Mouse (Mus musculus): ENCODE measurements around the gene Meiob.

Meiob gene

DNA sequence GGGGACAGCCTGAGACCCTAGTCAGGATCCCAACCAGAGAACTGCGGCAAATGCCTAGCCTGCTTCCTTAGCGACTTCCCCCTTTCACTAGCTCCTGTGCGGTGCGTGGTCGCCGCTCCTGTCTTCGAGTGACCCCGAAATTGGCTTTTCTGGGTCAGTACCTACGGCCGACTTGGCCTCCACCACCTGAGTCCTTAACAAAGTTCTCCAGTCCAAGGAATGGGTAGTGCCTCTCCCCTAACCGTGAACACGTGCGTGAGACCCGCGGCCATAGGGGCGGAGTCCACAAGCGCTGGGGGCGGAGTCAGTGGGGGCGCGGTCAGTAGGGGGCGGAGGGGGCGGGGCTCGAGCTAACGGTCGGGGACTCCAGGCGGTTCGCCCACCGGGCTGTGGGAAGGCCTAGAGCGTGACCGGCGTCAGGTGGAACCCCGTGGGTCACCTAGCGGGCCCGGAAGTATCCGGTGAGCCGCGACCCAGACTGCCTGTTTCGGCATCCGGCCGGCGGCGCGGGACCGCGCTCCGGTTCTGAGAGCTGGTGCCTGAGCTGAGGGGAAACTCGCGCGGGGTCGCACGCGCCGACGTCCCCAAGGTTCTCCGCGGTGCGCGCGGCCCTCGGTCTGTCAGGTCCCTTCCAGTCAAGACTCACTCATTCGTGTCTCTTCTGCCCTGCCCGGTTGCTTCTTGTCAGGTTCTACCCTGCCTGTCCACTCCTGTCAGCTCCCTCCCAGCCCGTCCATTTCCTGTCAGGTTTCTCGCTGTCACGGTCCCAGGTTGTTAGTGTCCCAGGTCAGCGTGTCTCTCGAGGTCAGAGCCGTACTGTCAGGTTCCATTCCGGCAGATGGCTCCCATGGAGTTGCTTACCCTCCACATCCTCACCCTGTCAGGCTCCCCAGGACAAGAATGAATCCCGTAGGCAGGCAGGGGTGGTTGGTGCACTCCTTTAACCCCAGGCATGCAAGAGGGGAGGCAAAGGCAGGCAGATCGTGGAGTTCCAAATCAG, at the start of gene Meiob:
Gene Meiob, plus strand, starts transcription at position 338 of the 1,000 bp plus-strand sequence.
- DNase-seq (ENCODE audit: low read depth in 1 of 2, low spot score in 2 of 2) = peak in 1 of 2 experiments; percentile 22

- no peak for DNase-seq (ENCODE audit: low read depth in 1 of 2, low spot score in 2 of 2)
These were observed 46.7 kb upstream of the Meiob start for GRCm38 (mm10) chr17:24757394-24757793.

GRCm38 (mm10) chr17:24761121-24761520, 43.0 kb upstream of the Meiob start:
- no peak for DNase-seq (ENCODE audit: low read depth in 1 of 2, low spot score in 2 of 2)

- no peak for DNase-seq (ENCODE audit: low read depth in 1 of 2, low spot score in 2 of 2)
These were observed 38.8 kb upstream of the Meiob start for GRCm38 (mm10) chr17:24765016-24765905.

DNA sequence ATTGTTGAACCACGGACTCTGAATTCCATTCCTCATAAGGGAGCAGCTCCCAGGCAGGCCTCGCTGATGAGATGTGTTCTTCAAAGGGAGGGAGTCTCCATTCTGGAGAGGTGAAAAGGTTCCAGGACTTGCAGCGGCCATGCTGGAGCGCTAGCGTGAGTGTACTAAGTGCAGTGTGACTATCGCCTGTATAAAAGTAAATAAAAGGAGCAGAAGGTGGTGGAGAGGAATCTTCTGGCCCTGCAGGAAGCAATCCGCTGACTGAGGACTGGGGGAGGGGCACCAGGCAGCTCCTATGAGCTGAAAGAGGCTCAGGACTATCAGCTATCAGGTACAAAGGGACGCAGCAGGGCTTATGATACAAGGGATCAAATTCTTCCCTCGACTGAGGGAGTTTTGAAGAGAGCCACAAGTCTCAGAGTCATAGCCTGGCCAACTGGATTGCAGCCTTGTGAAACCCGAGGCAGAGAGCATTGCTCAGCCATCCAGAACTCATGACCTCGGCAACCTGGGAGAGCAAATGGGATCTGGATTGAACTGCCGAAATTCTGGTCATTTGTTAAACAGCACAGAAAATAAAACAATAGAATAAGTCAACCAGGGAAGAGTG, 37.7 kb upstream of the Meiob start:
- no peak for DNase-seq (ENCODE audit: low read depth in 1 of 2, low spot score in 2 of 2)

- DNase-seq (ENCODE audit: low read depth in 1 of 2, low spot score in 2 of 2) = no peak
These were observed 34.9 kb upstream of the Meiob start for GRCm38 (mm10) chr17:24769146-24769545.

DNA sequence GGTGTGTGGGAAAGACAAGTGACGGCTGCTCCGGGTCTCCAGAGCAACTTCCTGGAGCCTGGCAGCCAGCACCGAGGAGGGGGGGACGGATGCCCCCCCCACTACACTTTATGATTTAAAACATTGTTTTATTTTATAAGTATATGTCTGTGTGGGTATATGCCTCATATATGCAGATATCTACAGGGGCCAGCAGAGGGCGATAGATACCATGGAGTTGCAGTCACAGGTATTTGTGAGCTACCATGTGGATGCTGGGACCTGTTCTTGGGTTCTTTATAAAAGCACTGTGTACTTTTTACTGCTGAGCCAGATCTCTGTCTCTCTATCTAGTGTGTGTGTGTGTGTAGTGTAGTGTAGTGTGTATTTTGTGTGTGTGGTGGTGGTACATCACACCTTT, 30.8 kb upstream of the Meiob start:
- no peak for DNase-seq (ENCODE audit: low read depth in 1 of 2, low spot score in 2 of 2)

- DNase-seq (ENCODE audit: low read depth in 1 of 2, low spot score in 2 of 2) = no peak
These were observed 28.9 kb upstream of the Meiob start for GRCm38 (mm10) chr17:24775173-24775572.

DNA sequence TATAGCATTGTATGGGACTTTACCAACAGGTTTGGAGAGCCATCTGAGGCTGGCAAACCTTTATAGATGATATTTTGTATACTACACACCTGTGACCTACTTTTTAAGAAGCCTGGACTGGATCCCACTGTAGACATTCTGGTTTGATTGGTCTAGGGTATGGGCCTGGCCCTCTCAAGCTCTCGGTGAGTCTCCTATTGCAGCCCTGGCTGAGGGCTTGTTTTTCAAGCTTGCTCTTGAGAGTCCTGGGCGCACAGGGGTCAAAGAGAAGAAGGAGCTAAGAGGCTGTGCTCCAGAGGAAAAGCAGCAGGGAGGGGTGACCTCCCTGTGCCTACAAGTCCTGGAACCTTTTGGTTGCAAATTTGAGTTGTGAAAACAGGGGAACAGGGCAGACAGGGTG, 27.0 kb upstream of the Meiob start:
- DNase-seq (ENCODE audit: low read depth in 1 of 2, low spot score in 2 of 2) = no peak

DNA sequence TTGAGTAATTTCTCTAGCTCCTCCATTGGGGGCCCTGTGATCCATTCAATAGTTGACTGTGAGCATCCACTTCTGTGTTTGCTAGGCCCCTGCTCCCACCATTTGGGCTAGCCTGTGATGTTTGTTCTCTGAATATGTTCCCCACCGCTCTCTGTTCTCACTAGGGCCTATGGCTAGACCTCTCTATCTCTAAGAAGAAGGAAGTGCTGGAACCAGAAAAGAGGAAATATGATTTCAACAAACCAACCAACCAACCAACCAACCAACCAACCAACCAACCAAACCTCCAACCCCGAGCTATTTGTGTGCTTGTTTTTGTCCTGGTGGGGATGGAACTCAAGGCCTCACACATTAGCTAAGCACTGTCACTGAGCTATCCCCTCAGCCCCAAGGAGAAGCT, 23.3 kb upstream of the Meiob start:
- no peak for DNase-seq (ENCODE audit: low read depth in 1 of 2, low spot score in 2 of 2)

- DNase-seq (ENCODE audit: low read depth in 1 of 2, low spot score in 2 of 2) = no peak
These were observed 11.9 kb upstream of the Meiob start for GRCm38 (mm10) chr17:24792190-24792589.

DNA sequence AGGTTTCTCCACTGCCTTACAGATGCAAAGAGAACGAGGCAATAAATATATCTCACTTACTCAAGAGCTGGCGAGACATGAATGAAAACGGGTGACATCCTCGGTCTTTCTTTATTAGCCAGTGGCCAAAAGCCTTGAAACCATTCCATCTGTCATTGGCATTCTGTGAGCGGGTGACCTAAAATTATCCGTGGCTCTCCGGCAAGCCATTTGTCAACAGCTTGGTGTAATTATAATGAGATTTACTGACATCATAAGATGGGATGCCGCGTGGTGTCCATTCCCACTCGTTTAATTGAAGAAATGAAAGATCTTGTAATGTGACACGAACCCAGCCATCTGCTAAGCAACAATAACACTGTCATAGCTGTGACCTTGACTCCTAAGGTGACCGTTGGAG, 9.3 kb upstream of the Meiob start:
- no peak for DNase-seq (ENCODE audit: low read depth in 1 of 2, low spot score in 2 of 2)

DNA sequence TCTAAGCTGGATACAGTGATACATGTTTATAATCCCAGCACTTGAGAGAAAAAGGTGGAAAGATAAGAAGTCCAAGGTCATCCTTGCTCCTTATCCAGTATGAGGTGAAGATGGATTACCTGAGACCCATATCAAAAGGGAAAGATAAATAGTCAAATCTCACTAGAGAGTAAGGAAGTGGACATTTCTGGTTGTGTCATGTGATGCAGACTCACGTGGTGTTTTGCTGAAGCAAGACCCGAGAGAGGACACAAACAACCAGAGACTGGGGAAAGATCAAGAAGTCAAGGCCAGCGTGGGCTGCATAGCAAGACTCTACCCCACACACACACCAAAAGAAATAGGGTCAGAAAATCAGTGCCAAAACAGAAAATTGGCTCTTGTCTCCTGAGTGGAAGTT, 7.1 kb upstream of the Meiob start:
- DNase-seq (ENCODE audit: low read depth in 1 of 2, low spot score in 2 of 2) = no peak

DNA sequence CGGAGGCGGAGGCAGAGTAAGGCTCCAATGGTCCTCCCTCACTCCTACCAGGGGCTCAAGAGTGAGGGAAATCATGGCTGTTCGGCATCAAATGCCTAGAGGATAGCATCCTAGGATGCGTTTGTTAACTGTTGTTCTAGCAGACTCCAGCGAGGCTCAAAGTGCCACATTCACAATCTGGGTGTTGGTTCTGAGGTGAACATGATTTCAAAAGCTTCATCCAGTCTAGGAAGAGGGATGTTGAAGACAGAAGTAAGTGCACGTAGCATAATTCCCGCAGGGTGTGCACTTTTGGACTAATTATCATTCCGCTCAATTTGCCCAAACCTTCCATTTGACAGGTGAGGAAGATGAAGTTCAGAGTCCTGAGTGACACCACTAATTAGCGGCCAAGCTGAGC, 5.9 kb upstream of the Meiob start:
- no peak for DNase-seq (ENCODE audit: low read depth in 1 of 2, low spot score in 2 of 2)

- no peak for DNase-seq (ENCODE audit: low read depth in 1 of 2, low spot score in 2 of 2)
These were observed 4.6 kb upstream of the Meiob start for GRCm38 (mm10) chr17:24799476-24799875.

DNA sequence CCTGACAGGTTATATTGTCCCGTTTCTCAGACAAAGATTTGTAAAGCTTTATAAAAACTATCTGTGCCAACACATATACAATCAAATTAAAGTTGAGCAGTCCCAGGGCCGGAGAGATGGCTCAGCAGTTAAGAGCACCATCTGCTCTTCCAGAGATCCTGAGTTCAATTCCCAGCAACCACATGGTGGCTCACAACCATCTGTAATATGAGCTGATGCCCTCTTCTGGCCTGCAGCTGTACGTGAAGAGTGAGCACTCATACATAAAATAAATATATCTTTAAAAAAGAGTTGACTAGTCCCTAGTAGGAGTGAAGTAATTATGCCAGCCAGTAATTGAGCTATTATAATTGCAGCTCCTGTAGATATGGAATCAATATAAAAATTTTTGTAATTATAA, 3.6 kb upstream of the Meiob start:
- no peak for DNase-seq (ENCODE audit: low read depth in 1 of 2, low spot score in 2 of 2)

- DNase-seq (ENCODE audit: low read depth in 1 of 2, low spot score in 2 of 2) = no peak
These were observed 7.1 kb downstream of the Meiob start for GRCm38 (mm10) chr17:24811211-24811610.

GRCm38 (mm10) chr17:24812215-24812614, 8.1 kb downstream of the Meiob start:
- DNase-seq (ENCODE audit: low read depth in 1 of 2, low spot score in 2 of 2) = no peak

DNA sequence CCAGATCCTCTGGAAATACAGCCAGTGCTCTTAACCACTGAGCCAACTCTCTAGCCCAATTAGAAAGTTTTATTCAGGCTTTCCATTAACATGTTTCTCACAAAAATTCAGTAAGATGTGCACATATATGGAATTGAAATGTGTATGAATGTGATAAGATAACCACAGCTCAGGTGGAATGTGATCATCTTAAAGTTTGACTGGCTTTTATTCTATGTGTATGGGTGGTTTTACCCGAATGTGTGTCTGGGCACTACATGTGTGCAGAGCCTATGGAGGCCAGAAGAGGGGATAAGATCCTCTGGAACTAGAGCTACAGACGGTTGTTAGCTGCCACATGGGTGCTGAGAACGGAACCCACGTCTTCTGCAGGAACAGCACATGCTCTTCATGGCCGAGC, 11.2 kb downstream of the Meiob start:
- DNase-seq (ENCODE audit: low read depth in 1 of 2, low spot score in 2 of 2) = no peak

- DNase-seq (ENCODE audit: low read depth in 1 of 2, low spot score in 2 of 2) = no peak
These were observed 13.4 kb downstream of the Meiob start for GRCm38 (mm10) chr17:24817503-24817902.

DNA sequence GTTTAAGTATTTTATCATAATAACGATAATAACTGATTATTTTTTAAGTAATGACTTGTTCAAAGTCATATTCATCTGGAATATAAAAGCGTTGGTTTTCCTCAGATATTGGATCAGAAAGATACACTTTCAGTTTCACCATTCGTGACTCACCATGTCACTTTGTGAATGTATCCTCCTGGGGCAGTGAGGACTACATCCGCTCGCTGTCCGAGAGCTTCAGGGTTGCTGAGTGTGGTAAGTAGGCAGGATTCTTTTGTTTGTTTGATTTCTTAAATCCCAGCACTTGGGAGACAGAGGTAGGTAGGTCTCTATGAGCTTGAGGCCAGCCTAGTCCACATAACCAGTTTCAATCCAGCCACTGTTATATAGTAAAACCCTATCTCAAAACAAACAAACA, 14.1 kb downstream of the Meiob start:
- DNase-seq (ENCODE audit: low read depth in 1 of 2, low spot score in 2 of 2) = no peak
